Mouse (Mus musculus) thymus, adult 18-20 months (tissue): ENCODE results near the gene Msantd1.

Source experiments
- DNase-seq, 2 experiments: peaks; one replicate each; pipeline ENCODE4 v3.0.0; 2022; ENCODE audit warnings: mixed read lengths in 2 of 2

The Msantd1 gene

DNA sequence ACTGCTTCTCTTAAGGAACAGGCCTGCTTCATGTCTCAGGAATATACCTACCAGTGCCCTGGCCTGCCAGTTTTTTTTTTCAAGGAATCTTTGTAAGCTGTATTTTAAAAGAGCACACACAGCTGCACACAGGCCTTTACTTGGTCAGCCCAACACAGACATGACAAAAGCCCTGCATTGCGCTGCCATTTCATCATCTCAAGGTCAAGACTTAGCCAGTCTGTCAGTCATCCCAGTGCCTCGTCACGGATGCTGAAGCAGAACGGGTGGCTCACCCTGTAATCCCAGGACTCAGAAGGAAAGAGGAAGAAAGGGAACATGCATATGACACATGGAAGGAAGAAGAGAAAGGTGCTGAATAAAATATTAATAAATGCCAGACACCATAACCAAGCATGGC lies 19.8 kb downstream of the Msantd1 start:
- DNase-seq: no peak

DNA sequence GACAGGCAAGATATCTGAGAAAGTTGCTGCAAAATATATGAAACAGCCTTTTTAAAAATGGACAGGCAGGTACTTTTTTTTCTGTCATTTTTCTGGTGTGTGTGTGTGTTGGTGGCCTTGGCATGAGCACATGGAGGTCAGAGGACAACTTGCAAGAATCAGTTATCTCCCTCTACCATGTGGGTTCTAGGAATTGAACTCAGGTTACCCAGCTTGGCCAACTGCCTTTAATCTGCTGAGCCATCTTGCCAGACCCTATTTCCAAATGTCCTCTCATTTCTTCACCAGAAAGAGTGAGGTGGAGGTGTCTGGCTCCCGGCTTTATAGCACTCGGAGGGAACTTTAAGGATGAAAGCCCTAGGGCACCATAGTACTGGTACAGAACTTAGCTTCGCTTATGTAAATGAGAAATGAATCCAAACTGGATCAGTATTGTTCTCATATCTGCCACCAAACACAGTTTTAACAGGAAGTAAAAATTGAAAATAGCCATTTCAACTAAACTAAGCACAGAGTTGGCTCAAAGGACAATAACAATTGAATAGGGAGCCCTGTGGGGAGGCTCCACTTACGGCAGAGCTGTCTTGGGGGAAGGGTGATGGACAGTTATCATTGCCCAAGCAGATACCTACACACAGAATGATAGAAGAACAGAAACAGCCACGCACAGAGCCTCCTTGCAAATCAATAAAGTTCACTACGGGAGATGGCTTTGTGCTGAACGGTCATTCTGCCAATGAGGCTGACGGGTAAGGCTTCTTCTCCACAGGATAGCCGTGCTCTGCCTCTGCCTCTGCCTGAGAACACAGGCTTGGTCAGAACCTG lies 22.6 kb downstream of the Msantd1 start:
- no peak for DNase-seq

DNA sequence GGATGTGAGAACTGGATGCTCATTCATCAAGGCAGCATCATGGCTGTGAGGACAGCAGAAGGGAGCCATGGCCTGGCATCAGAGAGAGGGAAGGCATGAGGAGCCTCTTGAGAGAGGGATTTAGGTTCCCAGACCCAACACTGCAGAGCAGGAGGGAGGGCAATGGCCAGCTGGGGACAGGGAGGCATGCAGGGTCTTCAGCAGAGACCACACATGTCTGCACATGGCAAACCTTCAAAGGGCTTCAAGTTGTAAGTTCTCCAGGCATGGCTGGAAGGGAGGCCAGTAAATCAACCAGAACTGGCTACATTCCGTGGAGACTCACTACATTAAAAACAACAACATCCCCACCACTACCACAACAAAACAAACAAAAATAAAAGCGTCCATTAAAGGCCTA lies 23.3 kb downstream of the Msantd1 start:
- no peak for DNase-seq

DNA sequence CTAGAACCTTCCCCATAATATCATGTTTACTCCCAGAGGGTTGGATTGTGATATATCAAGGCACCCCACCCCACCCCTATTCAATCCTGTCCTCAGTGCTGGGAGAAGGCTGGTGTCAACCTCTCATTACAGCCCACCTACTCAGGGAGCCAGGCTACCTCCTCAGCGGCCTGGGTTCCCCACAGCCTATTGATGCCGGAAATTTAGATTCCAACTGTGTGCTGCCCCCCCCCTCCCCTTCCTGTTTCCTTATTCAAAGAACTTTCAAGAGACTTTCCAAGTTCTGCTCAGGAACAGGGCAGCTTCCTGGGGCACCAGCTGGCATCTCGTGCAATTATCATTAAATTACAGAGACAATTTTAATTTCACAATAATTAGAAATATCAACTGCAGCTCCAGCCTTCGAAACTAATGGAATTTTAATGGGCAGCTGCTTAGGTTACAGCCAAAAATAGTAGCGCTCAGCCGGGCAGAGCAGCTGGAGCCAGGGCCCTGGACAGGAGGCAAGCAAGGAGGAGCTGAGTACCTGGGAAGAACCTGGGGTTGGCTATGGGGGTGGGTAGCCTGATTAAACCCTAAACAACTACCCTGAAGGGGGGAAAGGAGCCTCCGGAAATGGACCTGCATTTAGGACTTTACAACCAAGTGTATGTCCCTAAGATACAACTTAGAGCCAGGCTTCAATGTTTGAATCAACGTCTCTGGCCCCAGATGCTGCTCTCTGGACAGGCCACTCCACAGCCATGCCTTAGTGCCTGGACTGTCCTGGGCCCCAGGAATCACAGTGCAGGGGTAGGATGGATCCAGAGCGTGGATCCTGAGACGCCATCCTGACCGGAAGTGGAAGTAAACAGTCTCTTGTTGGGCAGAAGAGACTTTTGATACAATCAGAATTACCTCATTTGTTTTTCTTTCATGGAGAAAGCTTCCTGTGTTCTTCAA lies 24.0 kb downstream of the Msantd1 start:
- DNase-seq: no peak

DNA sequence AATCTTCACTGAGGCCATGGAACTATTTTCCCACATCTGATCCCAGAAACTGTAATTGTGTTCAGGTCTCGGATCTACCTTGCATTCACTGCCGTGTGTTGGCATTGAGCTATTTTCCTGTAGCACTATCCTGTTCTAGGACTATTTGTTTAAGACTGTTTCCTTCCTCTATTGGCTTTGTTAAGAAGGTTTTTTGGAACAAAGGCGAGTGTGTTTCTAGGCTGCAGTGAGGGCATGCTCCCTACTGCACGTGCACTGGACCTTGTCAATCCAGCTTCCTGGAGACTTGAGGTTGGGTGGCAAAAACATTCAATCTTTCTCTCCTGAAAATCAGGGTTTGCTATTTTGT lies 24.6 kb downstream of the Msantd1 start:
- DNase-seq: no peak

DNA sequence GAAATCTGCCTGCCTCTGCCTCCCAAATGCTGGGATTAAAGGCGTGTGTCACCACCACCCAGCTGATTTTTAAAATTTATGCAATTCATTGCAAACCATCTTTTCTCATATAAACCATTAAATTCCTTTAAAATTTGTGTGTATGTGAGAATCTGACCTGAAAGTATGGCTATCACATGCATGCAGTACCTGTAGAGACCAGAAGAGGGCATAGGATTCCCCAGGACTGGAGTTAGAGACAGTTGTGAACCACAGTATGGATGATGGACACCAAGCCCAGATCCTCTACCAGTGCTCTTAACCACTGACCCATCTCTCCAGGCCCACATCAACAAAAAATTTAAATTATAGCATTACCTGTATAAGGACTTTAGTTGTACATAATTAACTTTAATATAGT lies 25.6 kb downstream of the Msantd1 start:
- DNase-seq: no peak

DNA sequence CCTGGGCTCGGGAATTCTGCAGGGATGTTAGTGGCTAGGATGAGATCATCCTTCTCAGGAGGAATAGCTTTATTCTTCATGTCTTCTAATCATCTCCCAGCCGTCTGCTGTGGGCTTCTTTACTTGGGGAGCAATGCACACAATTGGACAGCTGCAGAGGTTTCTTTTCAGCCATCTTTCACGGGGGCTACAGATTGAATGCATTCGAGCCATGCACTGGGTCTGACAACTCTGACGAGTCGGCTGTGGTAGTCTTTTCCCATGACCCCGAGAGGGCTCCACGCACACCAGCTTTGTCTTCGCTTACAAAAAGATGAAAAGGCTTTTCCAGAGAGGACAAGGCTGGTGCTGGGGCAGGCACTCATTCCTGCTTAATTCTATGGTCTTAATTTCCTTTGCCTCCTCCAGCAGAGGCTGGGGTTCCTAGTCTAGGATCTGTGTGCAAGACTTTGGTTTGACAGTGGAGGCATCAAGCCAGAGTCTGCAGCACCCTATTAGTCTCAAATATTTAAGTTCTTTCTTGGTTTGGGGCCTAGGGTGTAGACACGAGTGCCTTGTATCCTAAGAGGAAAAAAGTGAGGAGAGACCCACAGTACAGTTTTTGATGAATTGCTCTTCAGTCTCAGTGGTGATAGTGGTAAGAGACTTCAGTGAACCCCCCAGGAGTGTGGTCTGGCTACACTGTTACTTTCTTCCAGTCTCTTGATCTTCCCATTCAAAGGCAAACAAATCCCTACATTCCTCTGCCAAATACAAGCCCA lies 34.1 kb downstream of the Msantd1 start:
- no peak for DNase-seq

DNA sequence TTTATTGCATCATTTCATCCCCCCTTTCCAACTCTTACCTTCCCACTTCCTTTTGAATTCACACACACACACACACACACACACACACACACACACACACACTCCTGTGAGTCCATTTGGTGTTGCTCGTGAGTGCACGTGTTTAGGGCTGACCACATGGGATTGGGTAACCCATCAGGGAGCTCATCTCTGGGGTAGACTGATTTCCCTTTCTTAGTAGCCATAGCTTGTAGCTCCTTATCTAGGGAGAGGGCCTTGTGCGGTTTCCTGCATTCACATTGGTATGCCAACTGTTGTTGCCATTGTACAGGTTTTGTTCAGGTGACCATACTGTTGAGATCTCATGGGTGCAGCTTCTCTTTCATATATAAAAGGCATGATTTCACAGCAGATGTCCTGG lies 35.6 kb downstream of the Msantd1 start:
- no peak for DNase-seq

DNA sequence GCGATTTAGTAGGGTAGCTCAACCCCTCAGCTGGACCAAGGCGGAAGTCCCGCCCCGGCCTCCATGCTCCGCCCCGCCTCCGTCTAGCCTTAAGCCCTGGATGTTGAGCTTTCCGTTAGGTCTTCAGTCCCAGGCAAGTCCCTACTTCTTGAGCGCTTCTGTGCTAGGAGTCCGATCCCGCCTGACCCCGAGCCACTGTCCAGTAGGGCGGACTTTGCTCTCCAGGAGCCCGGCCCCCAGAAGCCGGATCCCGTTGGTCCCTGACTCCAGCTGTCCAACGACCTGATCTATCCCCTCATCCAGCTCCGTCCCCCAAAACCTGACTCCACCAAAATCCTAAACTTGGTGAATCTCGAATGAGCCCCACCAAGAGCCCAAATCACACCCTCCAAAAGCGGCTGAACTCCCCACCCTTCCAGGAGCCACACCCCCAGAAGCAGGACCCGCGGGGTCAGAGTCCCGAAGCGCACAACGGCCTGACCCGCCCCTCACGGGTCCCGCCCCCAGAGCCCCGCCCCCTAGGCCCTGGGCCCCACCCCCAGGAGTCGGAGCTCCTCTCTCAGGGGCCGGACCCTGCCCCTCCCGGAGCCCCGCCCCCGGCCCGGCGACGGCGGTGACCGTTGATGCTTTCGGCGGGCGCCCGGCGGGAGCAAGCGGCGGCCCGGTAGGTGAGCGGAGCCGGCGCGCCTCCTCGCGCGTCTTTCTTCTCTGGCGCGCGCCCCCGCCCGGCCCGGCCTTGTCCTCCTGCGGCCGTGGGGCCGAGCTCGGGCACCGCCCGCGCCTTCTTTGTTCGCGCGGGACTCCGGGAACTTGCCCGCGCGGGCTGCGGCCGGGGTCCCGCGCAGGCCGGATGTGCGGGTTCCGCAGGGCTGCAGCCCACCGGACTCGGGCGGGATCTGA lies 41.3 kb downstream of the Msantd1 start, which contains the start of gene Rgs12:
Rgs12 (plus strand) TSS at position 585 of the 900 bp plus-strand sequence.
- peak; percentile 76 to 79 for DNase-seq

DNA sequence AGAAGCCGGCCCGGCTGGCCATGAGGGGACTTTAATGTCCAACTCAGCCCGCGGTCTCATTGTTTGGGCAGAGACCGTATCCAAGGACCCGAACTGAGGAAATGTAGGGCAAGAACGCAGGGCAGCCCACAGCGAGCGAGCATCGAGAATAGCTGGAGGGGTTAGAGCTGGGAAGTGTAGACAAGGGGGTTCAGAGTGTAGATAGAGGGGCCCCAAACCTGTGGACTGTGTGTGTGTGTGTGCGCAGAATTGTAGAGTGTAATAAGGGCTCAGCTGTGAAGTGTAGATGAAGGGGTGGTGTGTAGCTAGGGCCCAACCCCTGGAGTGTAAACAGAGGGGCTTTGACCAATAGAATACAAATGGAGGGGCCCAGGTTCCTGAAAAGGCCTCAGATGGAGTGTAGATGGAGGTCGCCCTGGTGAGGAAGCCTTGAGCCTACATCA lies 42.0 kb downstream of the Msantd1 start:
- DNase-seq: peak in 1 of 2 experiments; percentile 36

DNA sequence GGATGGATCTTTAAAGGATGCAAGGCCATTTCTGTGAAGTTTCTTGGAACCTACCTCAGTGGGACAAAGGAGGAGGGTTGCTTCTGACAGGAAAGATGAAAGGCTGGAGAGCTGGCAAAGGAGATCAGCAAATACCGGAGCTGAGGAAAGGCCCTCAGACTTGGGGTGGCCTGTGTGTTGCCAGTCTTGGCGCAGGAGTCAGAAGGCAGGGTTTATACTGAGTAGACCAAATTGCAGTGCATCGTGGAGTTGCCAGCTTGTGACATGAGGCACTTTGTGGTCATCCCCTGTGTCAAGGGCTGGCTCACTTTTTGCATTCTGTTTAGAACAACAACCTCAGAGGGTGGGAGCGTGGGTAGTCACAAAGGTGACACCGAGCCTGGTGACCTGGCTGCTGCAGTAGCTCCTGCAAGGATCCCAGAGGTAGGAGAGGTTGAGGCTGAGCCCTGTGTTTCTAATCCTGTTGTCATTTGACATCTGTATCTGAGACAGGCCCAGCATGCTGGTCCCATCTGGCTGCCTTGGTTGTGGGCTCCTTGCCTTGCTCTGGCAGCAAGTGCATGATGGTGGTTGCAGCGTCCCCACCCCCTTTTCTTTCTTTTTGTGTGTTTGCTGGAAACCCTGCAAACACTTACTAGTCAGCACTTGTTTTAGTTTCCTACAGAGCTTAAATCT lies 42.8 kb downstream of the Msantd1 start:
- no peak for DNase-seq

DNA sequence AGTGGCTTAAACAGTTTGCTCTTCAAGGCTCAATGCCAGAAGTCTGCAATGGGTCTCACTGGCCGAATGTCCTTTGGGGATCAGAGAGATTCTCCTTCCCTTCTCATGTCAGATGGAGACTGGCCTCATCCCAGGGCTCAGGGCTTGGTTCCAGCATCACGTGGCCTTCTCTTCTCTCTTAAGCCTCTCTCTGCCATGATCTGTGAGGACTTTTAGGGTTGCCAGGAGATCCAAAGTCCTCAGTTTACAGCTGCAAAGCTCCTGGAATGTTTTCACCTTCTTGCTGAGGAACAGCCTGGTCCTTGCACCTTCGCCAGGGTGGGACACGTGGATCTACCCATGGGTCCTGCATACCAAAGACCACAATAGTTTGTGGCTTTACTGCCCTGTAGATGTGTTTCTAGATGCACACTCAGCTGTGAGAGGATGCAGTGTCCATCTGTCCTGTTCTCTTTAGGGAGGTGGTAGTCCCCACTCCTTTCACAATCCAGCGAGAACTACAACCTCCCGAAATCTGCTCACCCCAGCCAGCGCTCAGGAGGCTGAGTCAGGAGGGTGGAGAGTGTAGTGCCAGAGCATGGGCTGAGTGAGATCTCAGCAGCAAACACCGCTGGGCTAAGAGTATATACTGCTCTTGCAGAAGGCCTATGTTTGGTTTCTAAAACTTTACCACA lies 43.5 kb downstream of the Msantd1 start:
- no peak for DNase-seq

DNA sequence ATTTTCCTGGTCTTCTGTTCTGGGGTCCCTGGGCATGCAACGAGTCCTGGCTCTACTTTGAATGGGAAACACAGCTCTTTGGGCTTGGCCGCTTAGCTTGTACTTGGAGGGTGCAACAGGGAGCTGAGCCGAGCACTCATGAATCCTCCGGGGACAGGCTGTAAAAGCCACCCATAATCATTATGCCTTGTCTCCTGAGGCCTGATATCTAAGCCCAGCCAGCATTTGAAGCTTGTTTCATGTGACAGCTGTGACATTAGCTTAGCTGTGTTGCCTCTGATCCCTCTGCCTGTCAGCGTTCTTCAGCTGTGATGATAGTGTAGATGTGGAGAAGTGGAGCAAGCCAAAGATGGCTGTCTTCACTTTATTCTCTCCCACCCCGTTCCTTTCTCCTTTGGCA lies 46.7 kb downstream of the Msantd1 start:
- no peak for DNase-seq

DNA sequence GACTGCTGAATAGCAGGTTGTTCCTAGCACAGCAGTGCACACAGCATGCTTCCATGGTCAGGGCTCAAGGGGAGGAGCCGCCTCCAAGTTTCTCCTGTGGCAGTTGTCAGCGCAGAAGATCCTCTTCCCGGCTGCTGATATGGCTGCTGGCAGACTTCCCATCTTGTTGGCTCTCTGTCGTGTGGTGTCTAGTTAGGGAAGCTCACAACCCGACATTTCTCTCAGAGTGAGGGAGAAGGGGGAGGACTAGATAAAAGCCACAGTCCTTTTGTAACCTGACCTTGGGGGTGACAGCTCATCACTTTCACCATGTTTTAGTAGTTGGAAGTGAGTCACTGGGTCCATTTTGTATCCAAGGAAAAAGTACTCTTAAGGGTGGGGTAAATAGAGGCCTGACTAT lies 47.8 kb downstream of the Msantd1 start:
- no peak for DNase-seq

DNA sequence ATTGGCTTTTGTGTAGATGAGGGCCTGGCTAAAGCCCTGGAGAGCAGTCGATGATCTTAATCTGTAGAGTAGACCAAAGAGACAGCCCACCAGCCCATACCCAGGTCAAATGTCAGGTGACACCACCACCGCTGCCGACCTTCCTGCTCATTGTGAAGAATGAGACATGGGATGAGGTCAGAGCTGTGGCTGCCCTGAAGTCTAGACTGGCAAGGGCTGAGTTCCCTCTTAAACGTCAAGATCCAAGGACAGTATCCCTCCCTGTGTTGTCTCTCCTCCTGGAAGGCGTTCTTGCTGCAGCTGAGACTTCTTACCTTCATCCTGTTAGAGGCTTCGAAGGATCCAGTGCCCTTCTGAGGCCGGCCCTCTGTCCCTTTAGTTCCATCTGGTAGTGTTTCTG lies 48.3 kb downstream of the Msantd1 start:
- no peak for DNase-seq

DNA sequence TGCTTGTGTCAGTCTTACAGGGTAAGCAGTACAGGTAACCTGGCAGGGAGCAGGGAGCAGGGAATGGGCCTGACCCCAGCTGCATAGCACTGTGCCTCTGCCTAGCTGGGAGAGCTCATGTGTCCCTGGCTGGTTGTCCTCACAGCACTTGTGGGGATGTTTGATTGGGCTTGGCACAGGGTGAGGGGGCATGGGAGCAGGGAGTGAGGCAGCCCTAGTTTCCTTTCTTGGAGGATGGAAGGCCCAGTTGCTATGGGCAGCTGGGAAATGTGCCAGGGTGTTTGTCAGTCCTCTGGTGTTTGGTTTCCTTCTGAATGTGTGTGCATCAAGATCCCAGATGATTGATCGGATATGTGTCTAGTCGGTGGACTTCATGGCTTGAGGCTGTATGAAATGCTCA lies 49.2 kb downstream of the Msantd1 start:
- DNase-seq: no peak

DNA sequence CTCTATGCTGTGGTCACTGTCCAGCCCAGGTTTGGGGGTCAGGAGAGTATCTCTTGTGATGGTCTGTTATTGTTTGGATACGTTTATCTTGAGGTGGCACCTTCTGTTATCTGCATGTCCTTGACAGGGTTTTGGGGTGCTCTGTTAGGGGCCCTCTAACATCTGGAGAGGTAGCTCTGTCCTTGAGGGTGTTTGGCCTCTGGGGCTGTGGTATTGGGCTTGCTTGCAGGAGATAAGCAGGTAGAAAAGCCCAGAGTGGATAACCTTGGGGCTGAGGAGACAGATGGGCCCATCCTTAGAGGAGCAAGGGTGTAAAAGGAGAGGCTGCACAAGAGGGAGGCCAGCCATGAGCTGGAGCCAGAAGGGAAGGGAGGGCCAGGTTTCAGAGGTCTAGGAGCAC lies 52.2 kb downstream of the Msantd1 start:
- no peak for DNase-seq

DNA sequence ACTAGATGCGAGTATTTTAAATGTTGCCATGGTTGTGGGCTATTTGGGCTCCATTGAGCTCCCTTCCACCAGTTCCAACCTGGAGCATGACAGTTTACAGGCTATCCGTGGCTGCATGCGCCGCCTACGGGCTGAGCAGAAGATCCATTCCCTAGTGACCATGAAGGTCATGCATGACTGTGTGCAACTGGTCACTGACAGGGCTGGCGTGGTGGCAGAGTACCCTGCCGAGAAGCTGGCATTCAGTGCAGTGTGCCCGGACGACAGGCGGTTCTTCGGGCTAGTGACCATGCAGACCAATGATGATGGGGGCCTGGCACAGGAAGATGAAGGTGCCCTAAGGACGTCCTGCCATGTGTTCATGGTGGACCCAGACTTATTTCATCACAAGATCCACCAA lies 57.7 kb downstream of the Msantd1 start:
- no peak for DNase-seq

DNA sequence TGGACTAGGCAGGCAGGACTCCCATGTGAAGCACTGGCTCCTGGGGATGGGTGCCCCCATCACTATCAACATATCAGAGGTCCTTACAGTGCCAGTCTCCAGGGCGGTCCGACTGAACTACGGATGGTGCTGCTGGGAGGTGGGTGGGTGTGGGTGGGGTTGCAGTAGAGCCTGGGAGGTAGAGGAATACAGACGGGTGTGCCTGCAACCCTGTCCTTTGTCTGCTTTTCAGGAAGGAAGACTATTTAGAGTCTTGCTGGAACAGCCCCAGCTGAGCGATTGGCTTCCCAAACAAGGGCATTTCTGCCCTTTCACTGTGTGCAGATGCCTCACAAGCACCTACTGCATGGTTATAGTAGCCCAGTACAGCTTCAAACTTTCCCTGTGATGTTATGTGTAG lies 60.6 kb downstream of the Msantd1 start:
- DNase-seq: no peak

DNA sequence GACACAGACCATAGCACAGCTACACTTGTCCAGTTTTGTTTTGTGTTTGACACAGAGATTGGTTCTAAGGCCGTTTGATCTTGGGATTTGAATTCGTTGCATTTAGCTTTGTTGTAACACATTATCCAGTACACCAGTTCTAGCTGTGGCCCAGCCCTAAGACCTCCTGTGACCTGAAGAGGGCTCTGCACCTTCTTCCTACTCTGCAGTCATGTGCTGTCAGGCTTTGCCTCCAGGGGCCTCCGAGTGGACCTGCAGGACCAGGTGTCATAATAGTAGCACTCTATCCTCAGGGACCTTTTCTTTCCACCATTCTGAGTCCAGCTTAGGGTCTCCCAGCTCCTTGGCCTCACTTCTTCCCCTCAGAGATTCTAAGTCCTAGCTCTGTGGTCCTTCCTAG lies 64.7 kb downstream of the Msantd1 start:
- DNase-seq: no peak
